Mouse (Mus musculus) T-helper 2 cell (primary cell): ENCODE measurements around the gene Fkrp.

Source experiments
- in situ Hi-C: fragments of 300-600 bp; cut with MboI, MseI; formaldehyde crosslinking; loops from one replicate; pipeline ENCODE4 v1.15.1; 2025; ENCODE audit warnings: high pct_unique_total_duplicates

The Fkrp gene

GRCm38 (mm10) chr7:16837916-16838803 lies 21.6 kb upstream of the Fkrp start:
- in situ Hi-C loops, result no loop called here

- in situ Hi-C loops, result no loop called here
Observed at GRCm38 (mm10) chr7:16830449-16830848, 13.9 kb upstream of the Fkrp start.

GRCm38 (mm10) chr7:16827274-16827673 lies 10.7 kb upstream of the Fkrp start:
- in situ Hi-C loops, result loop anchor here (5.0 kb wide), 1 partner anchor 80 kb away; no protein-coding TSS in a partner anchor

GRCm38 (mm10) chr7:16826571-16826970 lies 10.0 kb upstream of the Fkrp start:
- in situ Hi-C loops, result loop anchor here (5.0 kb wide), 1 partner anchor 79 kb away; no protein-coding TSS in a partner anchor

GRCm38 (mm10) chr7:16825785-16826184 lies 9.3 kb upstream of the Fkrp start:
- in situ Hi-C loops, result loop anchor here (5.0 kb wide), 1 partner anchor 78 kb away; no protein-coding TSS in a partner anchor

- in situ Hi-C loops, result no loop called here
Observed at GRCm38 (mm10) chr7:16823734-16824133, 7.2 kb upstream of the Fkrp start.

GRCm38 (mm10) chr7:16821669-16822101 lies 5.2 kb upstream of the Fkrp start:
- in situ Hi-C loops, result no loop called here

GRCm38 (mm10) chr7:16821091-16821490 lies 4.6 kb upstream of the Fkrp start:
- in situ Hi-C loops, result no loop called here

- in situ Hi-C loops, result no loop called here
Observed at GRCm38 (mm10) chr7:16820271-16820763, 3.8 kb upstream of the Fkrp start.

- in situ Hi-C loops, result no loop called here
Observed at GRCm38 (mm10) chr7:16819794-16820193, 3.3 kb upstream of the Fkrp start.

GRCm38 (mm10) chr7:16817693-16818092 lies 1.2 kb upstream of the Fkrp start:
- in situ Hi-C loops, result no loop called here

GRCm38 (mm10) chr7:16816078-16816474 lies 456 bp downstream of the Fkrp start:
- in situ Hi-C loops, result no loop called here

- in situ Hi-C loops, result no loop called here
Observed at GRCm38 (mm10) chr7:16815351-16815941, 1.1 kb downstream of the Fkrp start, which contains the start of gene Strn4. Gene Strn4 (plus strand): TSS chr7:16815889.

GRCm38 (mm10) chr7:16812505-16812904 lies 4.0 kb downstream of the Fkrp start:
- in situ Hi-C loops, result no loop called here

- in situ Hi-C loops, result no loop called here
Observed at GRCm38 (mm10) chr7:16811649-16812070, 4.9 kb downstream of the Fkrp start.

GRCm38 (mm10) chr7:16810920-16811648 lies 5.4 kb downstream of the Fkrp start:
- in situ Hi-C loops, result no loop called here

- in situ Hi-C loops, result no loop called here
Observed at GRCm38 (mm10) chr7:16810399-16810919, 6.1 kb downstream of the Fkrp start.

- in situ Hi-C loops, result no loop called here
Observed at GRCm38 (mm10) chr7:16809739-16810138, 6.8 kb downstream of the Fkrp start.

GRCm38 (mm10) chr7:16808647-16809046 lies 7.9 kb downstream of the Fkrp start:
- in situ Hi-C loops, result no loop called here

- in situ Hi-C loops, result no loop called here
Observed at GRCm38 (mm10) chr7:16807936-16808335, 8.6 kb downstream of the Fkrp start.

GRCm38 (mm10) chr7:16804409-16805028 lies 12.0 kb downstream of the Fkrp start:
- in situ Hi-C loops, result no loop called here
